Mouse (Mus musculus) intestine, postnatal 0 days (tissue): ENCODE measurements around the gene Bmpr1a. TPM values are rescaled to one million over a fixed set of nuclear protein-coding genes. Genes with fewer than 3 reads are reported as not detected.

ENCODE experiments used
- ATAC-seq: fragments of 200-750 bp; cut with Nextera tagmentation; 2 replicates; pipeline ENCODE4 v1.8.0; 2017; ENCODE audit warnings: mild to moderate bottlenecking, moderate TSS enrichment, moderate library complexity
- H3K27ac ChIP-seq: fragments of 300-500 bp; sonication (generic); 2 replicates; pipeline ENCODE4 v1.5.1; 2014; ENCODE audit warnings: mild to moderate bottlenecking, low read depth, low read length, moderate library complexity
- H3K27me3 ChIP-seq: fragments of 300-500 bp; sonication (generic); replicated peaks from 2 replicates; pipeline ENCODE4 v1.6.1; 2014; ENCODE audit warnings: low read length, mixed read lengths; ENCODE audit not compliant: control insufficient read depth, insufficient read depth
- H3K36me3 ChIP-seq: fragments of 300-500 bp; sonication (generic); 2 replicates; pipeline ENCODE4 v1.6.1; 2014; ENCODE audit warnings: mild to moderate bottlenecking, moderate library complexity; ENCODE audit not compliant: control insufficient read depth, insufficient read depth
- H3K4me1 ChIP-seq: fragments of 300-500 bp; sonication (generic); replicated peaks from 2 replicates; pipeline ENCODE4 v1.6.1; 2014; ENCODE audit warnings: antibody characterized with exemption, low read length, mixed read lengths; ENCODE audit not compliant: control insufficient read depth, insufficient read depth
- H3K4me2 ChIP-seq: fragments of 300-500 bp; sonication (generic); replicated peaks from 2 replicates; pipeline ENCODE4 v1.6.1; 2014; ENCODE audit warnings: low read depth, mild to moderate bottlenecking, moderate library complexity
- H3K4me3 ChIP-seq: fragments of 300-500 bp; sonication (generic); 2 replicates; pipeline ENCODE4 v1.5.1; 2014; ENCODE audit warnings: low read depth, low read length
- H3K9ac ChIP-seq: fragments of 300-500 bp; sonication (generic); 2 replicates; pipeline ENCODE4 v1.6.1; 2014; ENCODE audit warnings: mild to moderate bottlenecking, low read depth, low read length
- H3K9me3 ChIP-seq: fragments of 300-500 bp; sonication (generic); 2 replicates; pipeline ENCODE4 v1.6.1; 2016; ENCODE audit warnings: mixed run types; ENCODE audit not compliant: control insufficient read depth
- CTCF ChIP-seq: sonication (generic); IDR thresholded peaks from 2 replicates; pipeline ENCODE4 v1.5.1; 2016; ENCODE audit warnings: low read depth, mild to moderate bottlenecking, control low read depth, antibody characterized with exemption, moderate library complexity
- WGBS: fragments of 180-500 bp; shearing (Covaris S2); extraction: QIAGEN DNeasy Blood & Tissue Kit; methylation state at CpG from one replicate; pipeline ENCODE4 v1.1.7; 2014; 5-methylcytosine and 5-hydroxymethylcytosine counted together
- polyA plus RNA-seq: library from polyadenylated mRNA; unstranded; fragments of >200 nt; fragmentation: Nextera tagmentation; extraction: Ambion mirVana; gene quantifications from 2 replicates; pipeline ENCODE4 v1.2.1, GENCODE M21; 2015

The Bmpr1a gene
- polyA plus RNA-seq, 1 experiment from 2014 or later, result 19.3 TPM

DNA sequence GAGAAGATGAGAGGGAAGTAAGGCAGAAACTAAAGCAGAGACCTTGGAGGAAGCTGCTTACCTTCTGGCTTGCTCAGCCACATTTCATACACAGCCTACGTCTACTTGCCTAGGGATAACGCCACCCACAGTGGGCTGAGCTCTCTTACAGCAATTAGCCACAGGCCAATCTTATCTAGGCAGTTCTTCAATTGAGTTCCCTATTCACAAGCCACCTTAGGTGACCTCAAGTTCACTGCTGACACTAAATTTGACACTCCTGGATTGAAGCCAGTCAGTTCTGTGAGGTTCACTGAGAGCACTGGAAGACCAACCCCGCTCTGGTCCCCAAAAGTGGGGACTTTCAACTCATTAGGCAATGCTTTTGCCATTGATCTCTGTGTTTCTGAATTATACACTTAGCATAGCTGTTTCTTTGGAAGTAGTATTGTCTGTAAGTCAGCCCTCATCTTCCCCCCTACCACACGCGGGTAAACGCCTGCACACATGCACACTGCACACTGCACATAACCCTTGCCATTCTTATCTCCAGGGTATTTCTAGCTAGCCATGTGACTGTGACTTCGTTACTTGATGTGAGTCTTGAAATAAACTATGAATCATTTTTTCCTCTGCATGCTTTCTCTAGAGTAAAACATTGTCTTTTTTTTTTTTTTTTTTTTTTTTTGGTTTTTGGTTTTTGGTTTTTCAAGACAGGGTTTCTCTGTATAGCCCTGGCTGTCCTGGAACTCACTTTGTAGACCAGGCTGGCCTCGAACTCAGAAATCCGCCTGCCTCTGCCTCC, 120.0 kb downstream of the Bmpr1a start:
- 91% methylated on average over 9 of the region's 9 CpGs for WGBS
- no peaks in the 10 kb centered on the region for H3K4me1 ChIP-seq
- H3K4me3 ChIP-seq, result no peak overlapping the region
- ATAC-seq, result no peak
- no peak overlapping the region for H3K9ac ChIP-seq
- no peak overlapping the region for H3K27ac ChIP-seq
- no peaks in the 10 kb centered on the region for H3K36me3 ChIP-seq
- no peaks in the 10 kb centered on the region for H3K9me3 ChIP-seq
- no peak for TF ChIP-seq CTCF
- no peaks in the 10 kb centered on the region for H3K27me3 ChIP-seq
- H3K4me2 ChIP-seq, result no peak overlapping the region

DNA sequence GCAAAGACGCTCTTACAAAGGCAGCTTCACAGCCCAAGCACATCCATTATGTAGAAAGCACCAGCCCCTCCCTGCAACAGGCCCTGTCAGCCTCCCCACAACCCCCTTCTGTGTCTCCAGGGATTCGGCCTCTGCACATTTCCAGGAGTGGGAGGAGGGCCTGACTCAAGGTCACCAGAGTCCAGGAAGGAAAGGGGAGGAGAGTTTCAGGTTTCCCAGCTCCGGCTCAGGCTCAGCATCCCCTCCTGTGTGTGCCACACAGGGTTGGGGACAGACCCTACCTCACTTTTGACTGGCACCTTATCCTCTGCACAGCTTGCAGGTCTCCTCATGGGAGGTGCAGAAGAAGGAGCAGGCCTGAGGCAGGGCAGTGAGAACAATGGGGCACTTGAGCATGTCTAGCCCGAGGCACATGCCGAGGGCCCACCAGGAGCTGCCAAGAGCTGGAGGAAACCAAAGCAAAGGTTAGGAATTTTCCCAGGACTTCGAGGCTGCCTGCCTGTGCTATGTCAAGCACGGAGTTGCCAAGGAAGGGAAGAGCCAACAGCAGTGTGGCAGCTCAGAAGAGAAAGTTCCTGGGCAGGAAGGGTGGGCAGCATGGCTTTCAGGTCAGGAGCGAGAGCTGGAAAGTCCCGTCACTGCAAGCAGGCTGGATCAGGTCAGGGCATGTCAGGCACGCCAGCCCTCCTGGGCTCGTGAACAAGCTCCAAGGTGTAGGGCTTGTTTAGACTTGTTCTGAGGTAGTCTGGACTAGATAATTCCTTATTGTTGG, 124.4 kb downstream of the Bmpr1a start:
- TF ChIP-seq CTCF, result no peak
- Histone ChIP-seq H3K4me3 (no peak overlapping the region), H3K9me3 (no peaks in the 10 kb centered on the region), H3K9ac (no peak overlapping the region), H3K36me3 (no peaks in the 10 kb centered on the region), H3K4me2 (no peak overlapping the region), H3K27me3 (no peaks in the 10 kb centered on the region), H3K4me1 (no peaks in the 10 kb centered on the region), H3K27ac (no peak overlapping the region)
- ATAC-seq, result no peak
- 56% methylated on average over 11 of the region's 11 CpGs for WGBS

DNA sequence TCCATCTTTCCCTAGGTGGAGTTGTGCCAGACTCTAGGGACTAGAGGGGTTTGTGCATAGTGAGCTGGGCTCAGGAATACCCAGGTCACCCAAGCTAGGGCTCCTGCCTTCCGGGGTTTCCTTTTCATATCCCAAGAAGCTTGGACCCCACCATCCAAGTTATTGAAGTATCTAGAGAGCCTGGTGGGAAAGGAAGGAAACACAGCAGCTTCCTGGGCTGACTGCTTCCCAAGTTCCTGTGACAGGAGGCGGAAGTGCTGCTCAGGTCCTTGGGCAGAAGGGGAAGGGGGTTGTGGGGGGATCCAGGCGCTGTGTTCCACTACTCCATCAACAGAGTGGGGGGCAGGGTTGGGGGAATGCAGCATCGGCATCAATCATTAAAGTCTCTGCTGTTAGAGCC, 126.0 kb downstream of the Bmpr1a start:
- no peak overlapping the region for H3K27ac ChIP-seq

DNA sequence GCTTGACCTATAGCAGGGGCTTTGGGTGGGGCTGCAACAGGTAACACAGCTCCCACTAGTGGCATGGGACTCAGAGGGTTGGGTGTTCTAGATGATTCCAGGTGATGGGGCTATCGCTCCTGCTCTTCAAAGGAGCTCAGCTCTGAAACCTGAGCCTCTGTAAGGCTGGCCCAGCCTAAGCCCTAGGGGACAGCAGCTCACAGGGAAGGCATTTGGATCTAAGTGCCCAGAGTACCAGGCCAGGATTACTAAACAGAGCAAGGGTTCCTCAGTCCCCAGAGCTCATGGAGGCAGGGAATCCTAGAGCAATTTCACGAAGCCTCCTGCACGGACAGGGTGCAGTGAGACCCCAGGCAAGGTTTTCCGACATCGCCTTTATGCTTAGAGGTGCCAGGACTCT, 127.2 kb downstream of the Bmpr1a start:
- Histone ChIP-seq H3K4me3 (0 out of 2 replicates have a peak overlapping the region, but pooled peaks have one; percentile 2), H3K27me3 (no peaks in the 10 kb centered on the region), H3K9me3 (no peaks in the 10 kb centered on the region), H3K9ac (no peak overlapping the region), H3K4me2 (no peak overlapping the region), H3K36me3 (no peaks in the 10 kb centered on the region), H3K27ac (no peak overlapping the region), H3K4me1 (no peaks in the 10 kb centered on the region)
- ATAC-seq, result no peak
- WGBS, result 78% methylated on average over 5 of the region's 5 CpGs
- TF ChIP-seq CTCF, result no peak; the same call in 1 of the 2 replicates

More for the DNA sequence above, 126.0 kb downstream of the Bmpr1a start:
- no peak overlapping the region for H3K9ac ChIP-seq
- no peaks in the 10 kb centered on the region for H3K27me3 ChIP-seq
- H3K4me3 ChIP-seq, result no peak overlapping the region
- H3K9me3 ChIP-seq, result no peaks in the 10 kb centered on the region
- H3K36me3 ChIP-seq, result no peaks in the 10 kb centered on the region
- ATAC-seq, result no peak
- H3K4me2 ChIP-seq, result peak overlapping the region; percentile 27
- 74% methylated on average over 4 of the region's 4 CpGs for WGBS
- H3K4me1 ChIP-seq, result no peaks in the 10 kb centered on the region
- no peak for TF ChIP-seq CTCF

DNA sequence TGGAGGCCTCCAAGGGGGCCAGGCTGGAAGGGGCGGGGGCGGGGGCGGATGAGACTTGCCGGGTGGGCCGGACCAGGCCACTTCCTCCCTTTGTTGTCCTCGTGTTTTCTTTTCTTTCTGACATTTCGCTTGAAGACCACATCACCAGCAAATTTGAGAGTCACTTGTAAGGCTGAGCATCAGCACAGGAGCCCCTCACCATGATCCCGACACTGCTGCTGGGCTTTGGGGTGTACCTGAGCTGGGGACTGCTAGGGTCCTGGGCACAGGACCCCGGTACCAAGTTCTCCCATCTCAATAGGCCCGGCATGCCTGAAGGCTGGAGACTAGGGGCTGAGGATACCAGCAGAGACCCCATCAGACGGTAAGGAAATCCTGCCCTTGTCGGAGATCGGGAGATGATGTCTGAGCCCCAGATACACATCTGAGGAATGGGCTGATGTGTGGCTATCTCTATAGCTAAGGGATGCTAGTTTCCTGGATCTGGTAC, 127.7 kb downstream of the Bmpr1a start, which contains the start of gene Mmrn2:
Mmrn2 (plus strand) TSS at position 51 of the 490 bp plus-strand sequence.
- WGBS, result 79% methylated on average over 13 of the region's 13 CpGs
- H3K4me2 ChIP-seq, result no peak within 1 kb of the TSS
- H3K4me3 ChIP-seq, result 0 out of 2 replicates have a peak within 1 kb of the TSS, but pooled peaks have one; percentile 2
- H3K4me1 ChIP-seq, result no peaks in the 10 kb centered on the region
- no peak for TF ChIP-seq CTCF
- H3K9me3 ChIP-seq, result no peaks in the 10 kb centered on the region
- H3K27me3 ChIP-seq, result no peaks in the 10 kb centered on the region
- no peak within 1 kb of the TSS for H3K27ac ChIP-seq
- no peaks in the 10 kb centered on the region for H3K36me3 ChIP-seq
- no peak within 1 kb of the TSS for H3K9ac ChIP-seq
- no peak for ATAC-seq

DNA sequence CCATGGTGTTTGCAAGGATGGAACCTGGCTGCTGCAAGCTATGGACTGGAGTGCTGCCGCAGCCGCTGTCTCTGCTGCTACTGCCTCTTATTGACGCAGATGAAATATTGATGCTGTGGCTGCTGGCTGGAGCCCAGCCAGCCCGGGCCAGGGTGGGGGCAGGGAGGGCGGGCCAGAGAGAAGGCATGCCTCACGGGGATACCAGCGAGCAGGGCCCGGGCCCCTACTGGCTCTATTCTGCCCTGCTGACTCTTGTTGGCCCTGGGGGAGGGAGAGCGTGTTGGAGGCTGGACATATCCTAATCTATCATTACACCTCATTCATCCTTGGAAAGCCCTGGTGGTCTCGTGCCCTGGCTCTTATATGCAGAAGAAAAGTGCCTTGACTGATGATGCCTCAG, 128.6 kb downstream of the Bmpr1a start, which contains the start of gene Sncg:
Sncg (minus strand) TSS at position 213 of the 400 bp plus-strand sequence.
- Histone ChIP-seq H3K9ac (no peak within 1 kb of the TSS), H3K27ac (no peak within 1 kb of the TSS), H3K4me1 (no peaks in the 10 kb centered on the region), H3K9me3 (no peaks in the 10 kb centered on the region), H3K36me3 (no peaks in the 10 kb centered on the region), H3K4me2 (no peak within 1 kb of the TSS), H3K27me3 (no peaks in the 10 kb centered on the region), H3K4me3 (0 out of 2 replicates have a peak within 1 kb of the TSS, but pooled peaks have one; percentile 2)
- ATAC-seq, result no peak
- WGBS, result 33% methylated on average over 10 of the region's 10 CpGs
- TF ChIP-seq CTCF, result no peak
